Mouse (Mus musculus) layer of hippocampus, postnatal 14 days (tissue): Measurements from ENCODE around the gene Pcyox1. TPM values are rescaled to one million over a fixed set of nuclear protein-coding genes. Genes with fewer than 3 reads are reported as not detected.
"Not testable (repeated sequence)": the region's sequence is repeated elsewhere in the genome, so short reads cannot be mapped to it uniquely, and the experiment has no call there.

Experiments used
- DNase-seq, 2 experiments: peaks; one replicate each; pipeline ENCODE4 v3.0.0; 2021 to 2022; ENCODE audit warnings: low spot score in 2 of 2, mixed read lengths in 1 of 2
- total RNA-seq, 2 experiments: library from RNA; stranded (reverse); gene quantifications; 2 replicates each; pipeline ENCODE4 v1.2.3; 2021

The Pcyox1 gene
- total RNA-seq, 2 experiments from 2014 or later = 113 to 130 TPM

DNA sequence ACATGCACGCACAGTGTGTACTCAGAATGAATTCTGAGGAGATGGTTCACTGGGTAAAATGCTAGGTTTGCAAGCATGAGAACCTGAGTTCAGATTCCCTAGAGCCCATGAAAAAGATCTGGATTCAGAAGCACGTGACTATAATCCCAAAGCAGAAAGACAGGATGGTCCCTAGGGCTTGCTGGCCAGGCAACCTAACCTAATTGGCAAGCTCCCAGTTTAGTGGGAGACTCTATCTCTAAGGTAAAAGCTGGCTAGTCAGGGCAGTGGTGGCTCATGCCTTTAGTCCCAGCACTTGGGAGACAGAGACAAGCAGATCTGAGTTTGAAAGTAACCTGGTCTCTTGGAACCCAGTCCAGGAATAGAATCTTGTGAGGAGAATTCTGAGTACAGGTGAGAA, 2.0 kb upstream of the Pcyox1 start:
- DNase-seq = no peak

DNA sequence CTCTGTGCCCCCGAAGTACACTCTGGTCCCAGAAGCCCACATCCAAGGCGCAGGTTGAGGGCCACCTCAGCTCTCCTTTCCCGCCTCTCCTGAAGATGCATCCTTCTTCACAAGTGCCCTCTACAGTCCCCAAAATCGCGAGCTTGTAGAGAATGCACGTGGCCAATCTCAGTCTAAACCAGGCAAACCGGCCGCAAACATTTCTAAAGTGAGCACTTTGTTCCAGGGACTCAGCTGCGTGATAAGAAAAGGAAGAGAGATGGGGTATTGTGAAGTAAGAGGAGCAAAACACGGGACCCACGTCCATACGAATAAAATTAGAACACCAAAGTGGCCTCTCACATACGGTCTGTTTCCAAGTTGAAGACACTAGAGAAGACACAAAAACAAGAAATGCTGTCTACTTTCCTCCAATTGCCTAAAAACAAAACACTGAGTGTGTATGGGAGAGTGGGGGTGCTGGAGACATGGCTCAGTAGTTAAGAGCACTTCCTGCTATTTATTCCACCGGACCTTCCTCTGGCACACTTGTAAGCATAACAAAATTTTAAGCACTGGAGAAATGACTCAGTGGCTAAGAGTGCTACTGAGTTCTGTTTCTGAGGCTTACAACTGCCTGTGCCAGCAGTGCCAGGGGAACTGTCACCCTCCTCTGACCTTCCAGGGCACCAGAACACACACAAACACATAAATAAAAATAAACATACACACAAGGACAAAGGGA, 465 bp upstream of the Pcyox1 start:
- DNase-seq = no peak

DNA sequence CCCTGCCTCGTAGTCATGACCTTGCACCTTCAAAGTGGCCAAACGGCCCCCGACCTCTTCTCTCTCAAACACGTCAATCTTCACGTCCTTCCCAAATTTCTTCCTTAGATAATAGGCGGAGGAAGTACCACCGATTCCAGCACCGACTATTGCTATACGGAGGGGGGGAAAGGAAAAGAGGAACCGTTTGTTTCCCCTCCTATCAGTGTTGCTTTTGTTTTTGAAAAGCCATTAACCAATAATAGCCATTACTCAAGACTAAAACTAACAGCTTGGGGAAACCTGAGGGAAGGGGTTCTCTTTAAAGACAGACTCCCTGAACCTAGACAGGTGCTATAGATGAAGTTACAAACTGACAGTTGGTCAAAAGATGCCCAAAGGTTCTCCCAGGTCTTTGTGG, 985 bp downstream of the Pcyox1 start:
- DNase-seq = no peak

GRCm38 (mm10) chr6:86395021-86395420, 1.9 kb downstream of the Pcyox1 start:
- DNase-seq = no peak

- no peak for DNase-seq
Observed at GRCm38 (mm10) chr6:86394078-86394720, 2.8 kb downstream of the Pcyox1 start.

GRCm38 (mm10) chr6:86393187-86393586, 3.8 kb downstream of the Pcyox1 start:
- DNase-seq = no peak

DNA sequence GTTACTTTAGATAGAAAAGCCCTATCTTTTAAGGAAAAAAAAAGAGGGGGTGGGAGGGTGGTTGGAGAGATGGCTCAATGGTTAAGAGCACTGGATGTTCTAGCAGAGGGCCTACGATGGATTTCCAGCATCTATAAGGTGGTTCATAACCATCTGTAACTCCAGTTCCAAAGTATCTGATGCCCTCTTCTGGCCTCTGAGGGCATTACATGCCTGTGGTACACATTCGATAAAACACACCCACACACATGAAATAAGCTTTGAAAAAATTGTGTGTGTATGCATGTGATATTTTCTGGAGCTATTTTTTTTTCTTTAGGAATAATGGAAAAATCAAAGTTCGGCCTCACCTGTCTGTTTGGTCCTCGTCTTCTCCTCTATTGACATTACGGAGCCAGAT, 5.6 kb downstream of the Pcyox1 start:
- no peak for DNase-seq

GRCm38 (mm10) chr6:86388461-86388860, 8.5 kb downstream of the Pcyox1 start:
- DNase-seq = no peak

GRCm38 (mm10) chr6:86387313-86387712, 9.6 kb downstream of the Pcyox1 start:
- DNase-seq = no peak

DNA sequence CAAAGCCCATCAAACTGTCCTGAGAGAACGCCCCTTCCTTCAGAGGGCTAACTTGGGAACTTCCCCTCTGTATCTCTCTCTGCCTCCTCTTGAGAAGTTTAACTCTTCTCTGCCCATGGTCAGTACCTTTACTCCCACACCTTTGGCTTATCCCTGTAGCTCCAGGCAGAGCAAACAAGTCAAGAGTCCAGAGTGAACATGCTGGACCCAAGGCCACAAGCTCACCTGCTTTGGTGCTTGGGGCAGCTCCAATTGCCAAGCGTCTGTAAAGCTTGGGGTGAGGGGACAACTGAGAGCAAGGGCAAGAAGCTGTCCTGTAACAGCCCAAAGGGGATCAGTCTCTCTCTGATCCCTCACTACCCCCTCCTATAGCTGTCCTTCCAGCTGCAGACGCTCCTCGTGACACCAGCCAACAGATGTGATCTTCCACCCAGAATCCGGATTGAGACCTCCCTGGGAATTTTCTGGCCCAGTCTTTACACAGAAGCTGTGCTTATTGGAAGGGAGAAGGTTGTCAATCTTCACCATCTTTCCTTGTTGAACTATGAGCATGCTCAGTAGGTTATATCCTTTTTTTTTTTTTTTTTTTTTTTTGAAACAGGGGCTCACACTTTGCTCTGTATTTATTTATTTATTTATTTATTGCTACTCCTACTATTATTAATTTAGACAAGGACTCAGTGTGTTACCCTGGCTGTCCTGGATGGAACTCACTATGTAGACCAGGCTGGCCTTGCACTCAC, 11.4 kb downstream of the Pcyox1 start:
- DNase-seq = no peak

DNA sequence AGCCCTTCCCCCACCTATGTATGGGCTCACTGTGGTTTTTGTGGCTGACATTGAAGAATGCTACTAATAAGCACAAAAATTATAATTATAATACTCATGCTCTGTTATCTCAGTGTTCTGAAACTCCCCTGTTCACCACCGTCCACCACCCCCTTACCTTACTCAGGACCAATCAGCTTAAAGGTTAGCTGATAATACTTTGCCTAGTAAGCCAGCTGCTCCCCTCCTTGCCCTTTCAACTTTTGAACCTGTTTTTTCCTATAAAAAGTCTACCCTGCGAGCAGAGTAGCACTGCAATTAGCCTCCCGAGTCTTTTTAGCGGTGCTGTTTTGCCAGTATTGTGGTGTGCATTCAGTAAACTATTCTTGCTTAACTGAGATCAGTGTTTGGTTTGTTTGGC, 12.3 kb downstream of the Pcyox1 start:
- DNase-seq = no peak

DNA sequence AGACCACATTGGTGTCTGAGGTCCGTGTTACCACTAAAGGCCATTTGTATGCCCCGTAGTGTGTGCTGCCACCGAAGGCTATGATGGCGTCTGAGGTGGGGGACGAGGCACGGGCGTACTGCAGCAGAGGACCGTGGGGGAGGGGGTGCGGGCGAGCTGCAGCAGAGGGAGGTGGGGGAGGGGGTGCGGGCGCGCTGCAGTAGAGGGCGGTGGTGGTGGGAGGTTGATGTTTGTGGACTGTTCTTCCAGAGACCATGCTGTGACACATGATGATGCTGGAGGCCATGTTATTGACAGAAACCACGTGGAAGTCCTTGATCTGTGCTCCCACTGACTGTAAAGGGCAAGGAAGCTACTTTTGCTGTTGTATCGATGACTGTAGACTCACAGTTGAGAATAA, 13.6 kb downstream of the Pcyox1 start:
- no peak for DNase-seq

DNA sequence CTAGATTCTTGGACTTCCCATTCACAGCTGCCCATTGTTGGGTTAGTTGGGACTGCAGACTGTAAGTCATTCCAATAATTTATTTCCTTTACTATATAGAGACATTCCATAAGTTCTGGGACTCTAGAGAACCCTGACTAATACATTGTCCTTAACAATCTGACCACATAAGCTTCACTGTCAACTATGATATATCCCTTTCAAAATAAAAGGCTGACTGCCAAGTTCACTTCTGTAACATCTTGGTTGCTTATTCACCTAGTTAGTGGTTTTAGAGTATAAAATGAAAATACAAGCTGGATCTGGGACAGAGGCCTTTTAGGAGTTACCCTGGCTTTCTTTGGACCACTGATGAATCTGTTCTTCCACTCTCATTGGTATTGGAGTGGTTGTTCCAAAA, 14.4 kb downstream of the Pcyox1 start:
- no peak for DNase-seq

GRCm38 (mm10) chr6:86380112-86380511, 16.8 kb downstream of the Pcyox1 start:
- DNase-seq = not testable (repeated sequence)

DNA sequence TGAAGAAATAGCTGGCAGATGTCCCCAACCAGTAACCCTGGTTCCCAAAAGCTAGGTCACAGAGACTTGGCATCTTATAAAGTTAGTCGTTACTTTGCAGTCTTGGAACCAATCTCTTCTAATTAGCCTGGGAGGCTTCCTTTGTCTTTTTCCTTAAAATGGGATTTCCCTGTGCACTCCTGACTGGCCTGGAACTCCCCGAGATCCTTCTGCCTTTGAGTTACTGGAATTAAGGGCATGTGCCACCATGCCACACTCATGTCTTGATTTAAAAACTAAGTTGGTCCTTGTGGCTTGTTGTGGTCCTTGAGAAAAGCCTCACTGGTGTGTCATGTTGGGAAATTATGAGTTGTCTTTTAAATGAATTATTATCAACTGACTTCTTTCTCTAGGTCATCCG, 18.6 kb downstream of the Pcyox1 start:
- DNase-seq = no peak

DNA sequence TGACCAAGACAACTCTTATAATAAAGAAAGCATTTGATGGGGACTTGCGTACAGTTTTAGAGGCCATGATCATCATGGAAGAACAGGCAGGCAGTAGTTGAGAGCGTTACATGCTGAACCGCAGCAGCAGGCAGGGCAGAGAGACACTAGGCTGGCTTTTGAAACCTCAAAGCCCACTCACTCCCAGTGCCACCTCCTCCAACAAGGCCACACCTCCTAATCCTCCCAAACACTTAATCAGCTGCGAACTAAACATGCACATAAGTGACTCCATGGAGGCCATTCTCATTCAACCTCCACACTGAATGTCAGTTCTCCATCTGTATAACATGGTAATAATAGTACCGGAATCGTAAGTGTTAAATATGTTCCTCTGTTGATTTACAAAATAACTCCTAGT, 23.4 kb downstream of the Pcyox1 start:
- DNase-seq = no peak

DNA sequence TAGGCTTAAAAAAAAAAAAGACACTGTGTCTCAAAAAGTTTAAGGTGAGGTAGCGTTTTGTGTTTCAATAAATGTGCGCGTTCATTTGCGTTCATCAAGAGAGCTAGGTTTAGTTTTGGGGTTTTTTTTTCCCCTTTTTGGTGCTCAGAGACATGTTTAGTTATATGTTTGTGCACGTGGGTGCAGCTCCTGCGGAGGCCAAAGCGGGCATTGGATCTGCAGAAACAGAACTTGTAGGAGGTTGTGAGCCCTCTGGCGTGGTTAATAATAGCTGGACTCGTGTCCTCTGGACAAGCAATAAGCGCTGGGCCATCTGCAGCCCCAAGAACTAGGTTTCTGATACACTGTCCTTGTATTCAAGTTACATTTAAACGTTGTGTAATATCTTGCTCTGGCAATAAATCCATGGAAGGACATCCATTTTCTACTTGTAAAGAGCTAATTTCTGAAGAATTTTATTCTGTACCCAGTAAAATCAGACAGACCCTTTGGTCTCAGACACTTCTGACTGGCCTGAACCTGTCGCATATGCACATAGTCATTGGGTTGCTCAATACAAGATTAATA, 24.9 kb downstream of the Pcyox1 start:
- DNase-seq = no peak

- DNase-seq = peak; percentile 95 to 98
Observed at GRCm38 (mm10) chr6:86371340-86371911, 25.5 kb downstream of the Pcyox1 start.

DNA sequence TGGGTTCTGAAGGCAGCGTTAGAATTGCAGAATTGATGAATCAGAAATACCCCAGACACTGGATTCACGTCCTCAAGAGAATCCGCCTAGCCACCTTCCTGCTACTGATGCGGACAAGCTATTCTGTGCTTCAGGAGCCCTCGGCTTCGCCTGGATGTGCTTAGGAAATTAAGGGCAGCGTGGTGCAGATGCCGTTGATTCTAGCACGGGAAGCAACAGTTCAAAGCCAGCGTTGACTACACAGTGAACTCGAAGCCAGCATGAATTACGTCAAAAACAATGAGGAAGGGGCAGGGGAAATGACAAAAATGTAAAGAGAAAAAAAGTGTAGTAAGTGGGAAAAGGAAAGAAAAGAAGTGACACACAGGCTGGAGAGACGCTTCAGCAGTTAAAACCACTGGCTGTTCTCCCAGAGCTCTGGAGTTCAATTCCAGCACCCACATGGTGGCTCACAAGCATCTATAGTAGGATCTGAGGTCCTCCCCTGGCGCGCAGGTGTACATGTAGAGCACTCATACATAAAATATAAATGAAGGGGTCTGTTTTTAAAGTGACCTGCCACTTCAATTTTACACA, 26.1 kb downstream of the Pcyox1 start, which contains the start of gene Snrpg:
Gene Snrpg, plus strand, starts transcription at position 541 of the 576 bp plus-strand sequence.
- DNase-seq = no peak

DNA sequence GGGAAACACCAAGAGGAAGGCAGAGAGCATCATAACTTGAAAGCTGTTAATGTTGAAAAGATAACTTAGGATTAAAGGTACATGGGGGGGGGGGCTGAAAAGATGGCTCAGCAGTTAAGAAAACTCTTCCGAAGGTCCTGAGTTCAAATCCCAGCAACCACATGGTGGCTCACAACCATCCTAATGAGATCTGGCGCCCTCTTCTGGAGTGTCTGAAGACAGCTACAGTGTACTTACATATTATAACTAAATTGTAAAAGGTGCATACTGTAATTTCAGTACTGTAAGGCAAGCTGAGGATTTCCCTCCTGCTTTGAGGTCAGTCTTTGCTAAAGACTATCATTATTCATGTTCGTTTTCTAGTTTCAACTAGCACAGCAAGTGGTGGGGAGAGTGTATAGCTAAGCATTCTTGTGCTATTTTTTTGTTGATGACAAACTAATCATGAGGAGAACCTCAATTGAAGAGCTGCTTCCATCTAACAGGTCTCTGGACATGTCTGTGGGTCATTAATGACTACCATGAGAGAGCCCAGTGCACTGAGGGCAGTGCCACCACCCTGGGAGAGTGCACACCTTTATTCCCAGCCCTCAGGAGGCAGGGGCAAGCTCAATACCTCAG, 26.8 kb downstream of the Pcyox1 start:
- no peak for DNase-seq

- no peak for DNase-seq
Observed at GRCm38 (mm10) chr6:86368479-86368878, 28.5 kb downstream of the Pcyox1 start.
